Mouse (Mus musculus) gastrocnemius, postnatal 36 days (tissue): ENCODE results near the gene Slc25a17. TPM values are rescaled to one million over a fixed set of nuclear protein-coding genes. Genes with fewer than 3 reads are reported as not detected.
A peak's percentile ranks its signal among the peaks of the same experiment; 100 is the strongest.

ENCODE experiments used
- DNase-seq, 2 experiments: peaks; one replicate each; pipeline ENCODE4 v3.0.0; 2022
- intact Hi-C: fragments of 180-260 bp; cut with DNase I; formaldehyde crosslinking; loops from one replicate; pipeline ENCODE4 v1.15.1; 2025
- total RNA-seq, 2 experiments: library from RNA; stranded (reverse); gene quantifications; 2 replicates each; pipeline ENCODE4 v1.2.3; 2021

Gene Slc25a17
- total RNA-seq, 2 experiments from 2014 or later: 7.3 to 11.0 TPM

DNA sequence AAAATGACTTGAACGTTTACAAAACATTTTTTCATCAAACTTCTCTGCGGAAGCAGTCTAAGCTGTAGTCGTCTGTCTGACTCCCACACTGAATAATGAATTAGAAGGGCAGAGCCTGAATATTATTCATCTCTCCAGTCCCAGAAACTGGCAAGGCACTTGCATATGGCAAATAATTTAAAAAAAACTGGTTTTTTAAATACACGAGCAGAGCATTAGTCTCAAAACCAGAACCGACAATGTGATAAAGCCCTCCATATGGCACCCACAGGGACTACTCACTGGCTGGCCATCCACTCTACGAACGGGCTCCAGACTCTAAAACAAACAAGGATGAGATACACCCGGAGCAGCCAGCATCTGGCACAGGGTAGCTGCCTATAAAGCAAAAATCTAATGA, 55.6 kb downstream of the Slc25a17 start:
- intact Hi-C loops: loop anchor here (10.0 kb wide), 1 partner anchor 230 kb away; no protein-coding TSS in a partner anchor
- no peak for DNase-seq

DNA sequence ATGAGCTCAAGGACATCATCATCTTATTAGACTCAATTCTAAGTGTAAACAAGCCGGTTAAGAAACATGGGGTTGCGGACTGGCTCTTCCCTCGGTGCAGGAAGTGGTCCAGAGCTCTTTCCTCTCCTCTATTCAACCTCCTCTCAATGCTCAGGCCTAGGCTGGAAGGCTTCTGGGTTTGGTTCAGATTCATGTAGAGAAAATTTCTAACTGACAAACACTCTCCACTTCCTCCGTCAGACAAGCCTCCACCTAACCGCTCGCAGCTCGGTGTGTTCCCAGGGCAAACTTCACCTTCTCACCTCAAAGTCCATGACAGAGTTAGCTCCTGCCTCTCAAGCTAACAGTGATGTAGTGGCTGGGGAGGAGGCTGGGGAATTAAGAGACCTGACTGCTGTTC, 56.6 kb downstream of the Slc25a17 start:
- intact Hi-C loops: loop anchor here (10.0 kb wide), 1 partner anchor 229 kb away; no protein-coding TSS in a partner anchor
- DNase-seq: no peak

- no peak for DNase-seq
- intact Hi-C loops: loop anchor here (10.0 kb wide), 1 partner anchor 227 kb away; no protein-coding TSS in a partner anchor
Observed at GRCm38 (mm10) chr15:81302151-81302808, 58.3 kb downstream of the Slc25a17 start.

- no peak for DNase-seq
- intact Hi-C loops: loop anchor here (2.0 to 10.0 kb wide), 2 partner anchors 63 to 227 kb away; no protein-coding TSS in a partner anchor
Observed at GRCm38 (mm10) chr15:81301193-81302070, 59.2 kb downstream of the Slc25a17 start.

DNA sequence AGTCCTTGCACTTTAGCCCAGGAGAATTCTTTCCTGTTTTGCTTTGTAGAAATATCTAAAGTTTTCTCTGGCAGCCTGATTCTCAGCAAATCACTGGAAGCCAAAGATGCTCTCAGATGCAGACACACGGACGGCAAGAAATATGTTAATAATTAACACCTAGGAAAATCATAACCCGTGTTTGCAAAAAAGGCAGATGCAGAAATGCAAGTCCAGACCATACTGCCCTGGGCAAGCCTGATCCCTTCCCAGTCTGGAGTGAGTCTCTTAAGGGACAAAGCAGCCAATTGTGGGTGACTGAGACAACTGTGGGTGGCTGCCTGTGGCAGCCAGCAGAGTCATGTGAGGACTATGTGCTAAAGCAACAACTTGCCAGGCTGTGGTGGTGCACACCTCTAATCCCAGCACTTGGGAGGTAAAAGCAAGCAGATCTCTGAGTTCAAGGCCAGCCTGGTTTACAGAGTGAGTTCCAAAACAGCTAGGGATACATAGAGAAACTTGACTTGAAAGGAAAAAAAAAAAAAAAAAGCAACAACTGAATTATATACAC, 60.0 kb downstream of the Slc25a17 start:
- DNase-seq: no peak
- intact Hi-C loops: loop anchor here (2.0 to 10.0 kb wide), 2 partner anchors 62 to 226 kb away; no protein-coding TSS in a partner anchor

GRCm38 (mm10) chr15:81299549-81299948, 61.1 kb downstream of the Slc25a17 start:
- DNase-seq: no peak
- intact Hi-C loops: no loop called here

DNA sequence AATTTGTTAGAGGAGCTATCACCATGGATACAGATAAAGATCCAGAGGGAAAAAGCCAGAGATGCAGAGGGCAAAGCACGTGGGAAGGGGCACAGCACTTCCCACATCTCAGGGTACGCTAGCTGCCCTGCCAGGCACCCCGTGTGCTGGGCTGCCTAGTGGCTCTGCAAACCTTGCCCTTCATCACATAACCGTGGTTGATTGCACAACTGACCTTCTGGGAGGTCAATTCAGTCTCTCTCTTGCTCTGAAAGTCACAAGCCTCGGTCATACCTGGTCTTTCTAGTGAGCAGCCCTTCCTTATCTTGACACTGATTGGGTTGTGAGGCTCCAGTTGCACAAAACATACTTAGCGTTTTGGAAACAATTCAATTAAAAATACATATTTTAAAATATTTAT, 62.4 kb downstream of the Slc25a17 start:
- intact Hi-C loops: no loop called here
- DNase-seq: no peak

DNA sequence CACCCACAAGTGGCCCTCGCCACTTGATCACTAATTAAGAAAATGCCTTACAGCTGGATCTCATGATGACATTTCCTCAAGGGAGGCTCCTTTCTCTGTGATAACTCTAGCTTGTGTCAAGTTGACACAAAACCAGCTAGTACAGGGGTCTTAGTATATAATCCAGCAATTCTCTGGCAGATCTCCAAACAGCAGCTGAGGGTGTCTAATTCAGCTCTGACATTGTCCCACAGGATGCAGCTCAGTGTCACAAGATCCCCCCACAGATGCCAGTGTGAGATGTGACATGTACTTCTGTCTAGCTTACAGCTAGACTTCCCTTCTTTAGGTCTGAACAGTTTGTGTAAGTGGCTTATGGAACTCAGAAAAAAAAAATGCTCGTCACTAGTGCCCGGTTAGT, 63.1 kb downstream of the Slc25a17 start:
- DNase-seq: no peak

GRCm38 (mm10) chr15:81294897-81295296, 65.7 kb downstream of the Slc25a17 start:
- intact Hi-C loops: no loop called here
- no peak for DNase-seq

More for the DNA sequence above, 63.1 kb downstream of the Slc25a17 start:
- intact Hi-C loops: no loop called here

- intact Hi-C loops: no loop called here
- no peak for DNase-seq
Observed at GRCm38 (mm10) chr15:81294386-81294785, 66.2 kb downstream of the Slc25a17 start.

DNA sequence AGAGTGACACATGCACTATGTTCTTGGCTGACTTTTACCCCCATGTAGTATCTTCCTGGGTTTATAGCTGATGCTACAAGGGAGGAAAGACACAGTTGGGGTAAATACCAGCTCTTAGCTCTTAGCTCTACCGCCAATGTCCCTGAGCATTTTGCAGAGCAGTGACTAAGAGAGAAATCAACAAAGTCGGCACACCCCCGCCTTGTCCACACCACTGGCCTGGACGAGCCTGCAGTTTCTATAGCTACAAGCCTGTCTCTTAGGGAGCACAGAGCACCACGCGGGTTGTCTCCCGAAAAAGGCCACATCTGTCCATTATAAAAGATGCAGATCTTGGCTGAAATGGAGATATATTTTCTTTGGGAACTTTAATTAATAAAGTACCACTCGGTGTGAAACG, 69.9 kb downstream of the Slc25a17 start:
- DNase-seq: no peak
- intact Hi-C loops: no loop called here

GRCm38 (mm10) chr15:81290230-81290629, 70.4 kb downstream of the Slc25a17 start:
- intact Hi-C loops: no loop called here
- no peak for DNase-seq

GRCm38 (mm10) chr15:81284121-81284734, 76.4 kb downstream of the Slc25a17 start:
- intact Hi-C loops: no loop called here
- no peak for DNase-seq

- intact Hi-C loops: no loop called here
- no peak for DNase-seq
Observed at GRCm38 (mm10) chr15:81278699-81279098, 81.9 kb downstream of the Slc25a17 start.

- intact Hi-C loops: no loop called here
- DNase-seq: no peak
Observed at GRCm38 (mm10) chr15:81277928-81278327, 82.7 kb downstream of the Slc25a17 start.

- no peak for DNase-seq
- intact Hi-C loops: no loop called here
Observed at GRCm38 (mm10) chr15:81273361-81273760, 87.3 kb downstream of the Slc25a17 start.

- intact Hi-C loops: no loop called here
- DNase-seq: peak; percentile 49 to 64
Observed at GRCm38 (mm10) chr15:81272305-81273053, 88.1 kb downstream of the Slc25a17 start.
